Comparison of ENCODE assay signal across 25 mouse cellular contexts in genomic region chr14:89607550-89607949, GRCm38 (mm10).
"Had no signal": no experiment of that assay in that cellular context is flagged by ENCODE, and none has a peak within 500 bp of the region (broad histone marks: within the 10 kb centered on the region; RNA-seq: fewer than 3 reads in every experiment).

No protein-coding gene starts in this region.

- H3K4me3 ChIP-seq: heart, adult 2 months; heart, embryonic 13.5 days; heart, embryonic 15.5 days; hindbrain, embryonic 10.5 days; hindbrain, embryonic 12.5 days; layer of hippocampus, adult 2 months; left cerebral cortex, adult 2 months; limb, embryonic 10.5 days; limb, embryonic 12.5 days; liver, embryonic 13.5 days had no signal

- H3K36me3 ChIP-seq: heart, embryonic 13.5 days; heart, embryonic 15.5 days; hindbrain, embryonic 10.5 days; hindbrain, embryonic 12.5 days; limb, embryonic 10.5 days; limb, embryonic 12.5 days; liver, embryonic 13.5 days had no signal

- H3K27ac ChIP-seq: heart, adult 2 months; heart, embryonic 13.5 days; heart, embryonic 15.5 days; hindbrain, embryonic 10.5 days; hindbrain, embryonic 12.5 days; hindbrain, embryonic 14.5 days; layer of hippocampus, adult 2 months; left cerebral cortex, adult 2 months; limb, embryonic 10.5 days; limb, embryonic 12.5 days; liver, embryonic 13.5 days had no signal

- H3K9me3 ChIP-seq: heart, embryonic 13.5 days; heart, embryonic 15.5 days; hindbrain, embryonic 10.5 days; hindbrain, embryonic 12.5 days; limb, embryonic 10.5 days; limb, embryonic 12.5 days; liver, embryonic 13.5 days had no signal

- H3K27me3 ChIP-seq: heart, embryonic 13.5 days; heart, embryonic 15.5 days; hindbrain, embryonic 12.5 days; limb, embryonic 12.5 days; liver, embryonic 13.5 days had no signal

- DNase-seq: forebrain, postnatal 0 days; gastrocnemius, postnatal 14 days; gastrocnemius, postnatal 36 days; heart, adult 11 months; heart, adult 2 months; heart, postnatal 4 days; kidney, adult 18-20 months; kidney, adult 8-10 months; kidney, postnatal 10 days; kidney, postnatal 25 days; kidney, postnatal 4 days; liver; liver, embryonic 13.5 days had no signal

- ATAC-seq: forebrain, postnatal 0 days; hindbrain, embryonic 16.5 days; inflammation-experienced regulatory T-cells, adult 6 months had no signal

- H3K4me1 ChIP-seq: heart, embryonic 13.5 days; heart, embryonic 15.5 days; hindbrain, embryonic 10.5 days; hindbrain, embryonic 12.5 days; limb, embryonic 10.5 days; limb, embryonic 12.5 days; liver, embryonic 13.5 days had no signal

- H3K4me2 ChIP-seq: heart, embryonic 11.5 days; heart, embryonic 13.5 days; heart, embryonic 15.5 days; hindbrain, embryonic 12.5 days; hindbrain, embryonic 14.5 days; limb, embryonic 12.5 days; liver, embryonic 13.5 days had no signal

- H3K9ac ChIP-seq: forebrain, postnatal 0 days; heart, embryonic 13.5 days; heart, embryonic 15.5 days; hindbrain, embryonic 12.5 days; hindbrain, embryonic 14.5 days; limb, embryonic 12.5 days; liver, embryonic 13.5 days had no signal
